In the genomic region with DNA sequence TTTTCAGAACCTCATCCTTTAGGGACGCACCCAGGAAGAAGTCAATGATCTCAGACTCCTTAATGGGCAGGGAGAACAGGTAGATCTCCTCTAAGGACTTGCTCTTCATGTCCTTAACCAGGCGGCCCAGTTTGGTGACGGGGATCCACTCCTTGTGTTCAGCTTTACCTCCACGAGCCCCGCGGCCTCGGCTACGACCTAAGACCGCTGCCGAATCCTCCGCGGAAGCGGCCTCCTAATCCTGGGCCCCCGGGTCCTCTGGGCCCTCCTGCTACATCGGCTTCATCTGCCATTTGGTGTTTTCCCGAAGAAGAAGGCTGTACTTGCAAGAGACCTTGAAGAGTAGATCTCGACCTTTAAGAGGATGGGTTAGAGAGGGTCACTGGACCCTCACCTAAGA, we compare ENCODE assay signal across 27 mouse cellular contexts.
"Had no signal": no experiment of that assay in that cellular context is flagged by ENCODE, and none has a peak within 500 bp of the region (broad histone marks: within the 10 kb centered on the region; RNA-seq: fewer than 3 reads in every experiment).

No protein-coding gene starts in this region.

- H3K27ac ChIP-seq: embryonic facial prominence, embryonic 10.5 days; embryonic facial prominence, embryonic 12.5 days; embryonic facial prominence, embryonic 13.5 days; embryonic facial prominence, embryonic 15.5 days; forebrain, embryonic 10.5 days; forebrain, embryonic 12.5 days; forebrain, embryonic 13.5 days; forebrain, embryonic 15.5 days; gastrocnemius, adult 2 months; heart, adult 2 months; heart, embryonic 10.5 days had no signal

- H3K9me3 ChIP-seq: embryonic facial prominence, embryonic 10.5 days; embryonic facial prominence, embryonic 12.5 days; embryonic facial prominence, embryonic 13.5 days; embryonic facial prominence, embryonic 15.5 days; forebrain, embryonic 10.5 days; forebrain, embryonic 12.5 days; forebrain, embryonic 13.5 days; forebrain, embryonic 15.5 days; heart, embryonic 10.5 days had no signal

- ATAC-seq: forebrain, embryonic 13.5 days; forebrain, embryonic 14.5 days; forebrain, embryonic 15.5 days; forebrain, embryonic 16.5 days; forebrain, postnatal 0 days had no signal

- H3K4me2 ChIP-seq: embryonic facial prominence, embryonic 12.5 days; embryonic facial prominence, embryonic 13.5 days; embryonic facial prominence, embryonic 15.5 days; forebrain, embryonic 12.5 days; forebrain, embryonic 13.5 days; forebrain, embryonic 15.5 days had no signal

- H3K27me3 ChIP-seq: embryonic facial prominence, embryonic 12.5 days; embryonic facial prominence, embryonic 13.5 days; embryonic facial prominence, embryonic 15.5 days; forebrain, embryonic 12.5 days; forebrain, embryonic 13.5 days; forebrain, embryonic 15.5 days had no signal

- H3K36me3 ChIP-seq: embryonic facial prominence, embryonic 10.5 days; embryonic facial prominence, embryonic 12.5 days; embryonic facial prominence, embryonic 13.5 days; embryonic facial prominence, embryonic 15.5 days; forebrain, embryonic 10.5 days; forebrain, embryonic 12.5 days; forebrain, embryonic 15.5 days; heart, embryonic 10.5 days had no signal

- H3K4me1 ChIP-seq: embryonic facial prominence, embryonic 10.5 days; embryonic facial prominence, embryonic 12.5 days; embryonic facial prominence, embryonic 13.5 days; embryonic facial prominence, embryonic 15.5 days; forebrain, embryonic 10.5 days; forebrain, embryonic 12.5 days; forebrain, embryonic 13.5 days; forebrain, embryonic 15.5 days; heart, embryonic 10.5 days had no signal

- H3K4me3 ChIP-seq: embryonic facial prominence, embryonic 10.5 days; embryonic facial prominence, embryonic 12.5 days; embryonic facial prominence, embryonic 13.5 days; embryonic facial prominence, embryonic 15.5 days; erythroblast, embryonic 14.5 days; forebrain, embryonic 10.5 days; forebrain, embryonic 12.5 days; forebrain, embryonic 13.5 days; forebrain, embryonic 15.5 days; gastrocnemius, adult 2 months; heart, adult 2 months; heart, embryonic 10.5 days had no signal

- H3K9ac ChIP-seq: embryonic facial prominence, embryonic 12.5 days; embryonic facial prominence, embryonic 13.5 days; embryonic facial prominence, embryonic 15.5 days; forebrain, embryonic 12.5 days; forebrain, embryonic 13.5 days; forebrain, embryonic 15.5 days; forebrain, postnatal 0 days had no signal

- DNase-seq: cerebellum, adult 8-10 months; cerebellum, adult 9-10 months; cerebellum, adult 9-11 months; cerebellum, postnatal 14 days; cerebellum, postnatal 25 days; cerebellum, postnatal 36 days; embryo, embryonic 11 days; forebrain, postnatal 0 days; gastrocnemius, adult 2 months; gastrocnemius, postnatal 10 days; gastrocnemius, postnatal 14 days; gastrocnemius, postnatal 25 days; gastrocnemius, postnatal 36 days; heart, adult 18-20 months; heart, adult 2 months had no signal
